Mouse (Mus musculus): ENCODE measurements around the gene Nfib.

DNA sequence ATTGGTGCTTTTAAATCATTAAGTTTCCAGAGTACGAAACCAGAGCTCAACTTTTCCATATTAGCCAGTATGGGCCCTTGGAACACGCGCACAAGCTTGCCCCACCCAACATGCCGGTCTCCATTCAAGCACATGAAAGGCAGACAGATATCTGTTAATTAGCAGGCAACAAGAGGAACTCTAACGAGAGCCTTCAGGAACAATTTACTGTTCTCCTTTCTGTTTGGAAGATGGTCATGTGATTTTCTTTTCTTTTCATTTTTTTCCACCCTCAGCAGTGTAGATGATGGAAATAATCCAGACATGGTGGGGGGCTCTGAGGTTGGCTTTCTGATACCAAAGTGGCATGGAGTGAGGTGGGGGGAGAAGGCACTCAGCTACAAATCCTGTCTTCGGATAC is 361.3 kb downstream of the Nfib start:
- TF ChIP-seq CTCF (IDR thresholded peaks at IDR 0.05; ENCODE audit: low read depth) (no peak), EP300 (IDR thresholded peaks at IDR 0.05; ENCODE audit: low read depth) (no peak)

Measured in liver, embryonic 14.5 days (tissue).